Mouse (Mus musculus): ENCODE data around the gene CK137956.

- no peak for TF ChIP-seq EP300 (optimal IDR thresholded peaks at IDR 0.05)
- TF ChIP-seq CTCF (IDR thresholded peaks at IDR 0.05; ENCODE audit: low read depth) = no peak
Observed at GRCm38 (mm10) chr4:127947696-127948095, 23.1 kb downstream of the CK137956 start.
